Mouse (Mus musculus) lung, adult 18-20 months (tissue): Measurements from ENCODE around the gene Ccdc107.

Experiments used
- DNase-seq, 2 experiments: peaks; one replicate each; pipeline ENCODE4 v3.0.0; 2022; ENCODE audit warnings: mixed read lengths in 2 of 2

The Ccdc107 gene

DNA sequence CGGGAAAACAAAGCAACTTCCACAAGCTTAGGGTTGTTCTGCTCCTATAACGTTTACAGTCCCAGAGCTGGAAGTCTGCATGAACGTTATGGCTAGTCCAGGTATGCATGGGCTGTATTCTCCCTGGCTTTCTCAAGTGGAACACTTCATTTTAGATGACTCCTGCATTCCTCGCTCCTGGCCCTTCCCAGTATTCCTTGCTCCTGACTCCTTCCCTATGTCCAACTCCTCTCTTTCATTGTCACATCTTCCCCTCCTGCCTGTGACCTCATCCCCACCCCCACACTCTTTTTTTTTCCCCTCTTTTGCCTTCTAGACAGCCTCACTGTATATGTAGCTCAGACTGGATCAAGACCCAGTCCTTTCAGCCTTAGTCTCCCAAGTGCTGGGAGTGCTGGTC is 21.1 kb downstream of the Ccdc107 start:
- DNase-seq = no peak

DNA sequence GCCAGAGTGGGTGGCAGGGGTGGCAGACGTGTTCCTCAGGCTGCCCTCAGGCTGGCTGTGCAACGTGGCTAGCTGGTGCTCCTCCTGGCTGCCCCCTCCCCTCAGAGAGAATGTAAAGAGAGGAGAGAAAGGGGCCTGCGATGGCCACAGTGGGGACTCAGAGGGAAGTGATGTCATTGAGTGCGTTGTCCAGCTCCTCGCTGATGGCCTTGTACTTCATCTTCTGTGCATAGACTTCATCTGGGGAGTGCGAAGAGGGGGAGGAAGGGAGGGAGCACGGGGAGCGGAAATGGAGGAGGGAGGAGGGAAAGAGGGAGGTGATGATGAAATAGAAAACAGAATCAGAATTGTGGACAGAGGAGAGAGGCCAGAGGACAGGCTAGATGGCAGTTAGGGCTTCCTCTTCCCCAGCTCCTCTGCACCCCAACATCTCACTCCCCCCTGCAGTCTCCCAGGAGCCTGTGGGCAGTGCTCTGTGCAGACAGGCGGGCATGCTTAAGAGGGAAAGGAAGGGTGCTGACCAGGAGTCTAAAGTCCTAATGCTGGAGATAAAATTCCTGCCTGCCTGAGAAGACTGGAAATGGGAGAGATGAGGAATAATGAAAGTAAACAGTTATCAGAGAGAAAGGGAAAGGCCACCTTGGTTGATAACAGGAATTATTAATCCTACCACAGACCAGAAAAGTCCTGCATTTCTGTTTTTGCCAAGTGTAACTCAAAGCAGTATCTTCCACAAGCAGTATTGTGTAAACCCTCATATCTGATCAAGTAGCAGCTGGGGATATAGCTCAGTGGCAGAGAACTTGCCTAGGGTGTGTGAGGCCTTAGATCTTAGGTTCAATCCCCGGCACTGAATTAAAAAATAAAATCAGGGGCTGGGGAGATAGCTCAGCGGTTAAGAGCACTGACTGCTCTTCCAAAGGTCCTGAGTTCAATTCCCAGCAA is 23.3 kb downstream of the Ccdc107 start:
- no peak for DNase-seq

DNA sequence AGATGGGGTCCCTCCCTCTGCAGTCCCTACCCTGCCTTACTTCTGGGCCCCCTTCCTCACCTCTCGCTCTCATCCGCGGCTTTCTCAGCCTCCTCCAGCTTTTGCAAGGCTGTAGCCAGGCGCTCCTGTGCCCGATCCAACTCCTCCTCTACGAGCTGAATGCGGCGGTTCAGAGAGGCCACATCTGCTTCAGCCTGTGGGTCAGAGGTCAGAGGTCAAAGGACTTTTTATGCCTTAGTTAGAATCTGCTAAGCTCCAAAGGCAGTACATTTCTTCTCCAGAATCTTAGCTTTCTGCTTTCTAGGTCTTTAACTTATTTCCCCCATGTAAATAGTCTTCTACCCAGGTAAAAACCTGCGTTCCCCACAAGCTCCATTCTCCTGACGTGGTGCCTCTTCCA is 26.9 kb downstream of the Ccdc107 start:
- DNase-seq = no peak

DNA sequence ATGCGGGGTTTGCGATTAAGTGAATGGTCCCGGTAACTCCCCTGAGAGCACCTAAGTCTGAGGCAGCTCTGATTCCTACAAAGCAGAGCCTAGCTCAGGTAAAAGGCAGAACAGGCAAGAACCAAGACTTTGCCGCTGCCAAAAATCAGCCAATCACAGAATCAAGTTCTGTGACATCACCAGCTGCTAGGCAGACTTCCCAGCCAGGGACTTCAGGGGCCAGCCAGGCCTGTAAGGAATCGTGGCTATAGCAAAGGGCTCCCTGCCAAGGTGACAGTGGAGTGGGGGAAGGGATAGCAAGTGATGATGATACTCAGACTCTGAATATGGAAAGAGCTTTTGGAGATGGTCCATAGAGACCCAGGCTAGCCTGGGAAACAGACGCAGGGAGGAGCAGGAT is 27.3 kb downstream of the Ccdc107 start:
- DNase-seq = peak; percentile 87 to 91

DNA sequence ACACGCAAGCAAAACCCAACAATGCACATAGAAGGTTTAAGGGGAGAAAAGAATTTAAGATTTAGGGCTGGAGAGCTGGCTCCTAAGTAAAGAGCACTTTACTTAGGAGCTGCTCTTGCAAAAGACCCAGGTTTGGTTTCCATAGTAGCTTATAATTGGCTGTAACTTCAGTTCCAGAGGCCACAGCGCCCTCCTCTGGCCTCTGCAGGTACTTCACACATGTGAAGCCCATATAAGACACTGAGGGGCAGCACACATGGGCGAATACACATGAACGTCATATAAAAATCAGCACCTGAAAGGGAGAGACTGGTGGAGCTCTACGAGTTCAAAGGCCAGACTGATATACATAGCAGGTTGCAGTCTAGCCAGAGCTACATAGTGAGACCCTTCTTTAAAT is 35.2 kb downstream of the Ccdc107 start:
- no peak for DNase-seq

DNA sequence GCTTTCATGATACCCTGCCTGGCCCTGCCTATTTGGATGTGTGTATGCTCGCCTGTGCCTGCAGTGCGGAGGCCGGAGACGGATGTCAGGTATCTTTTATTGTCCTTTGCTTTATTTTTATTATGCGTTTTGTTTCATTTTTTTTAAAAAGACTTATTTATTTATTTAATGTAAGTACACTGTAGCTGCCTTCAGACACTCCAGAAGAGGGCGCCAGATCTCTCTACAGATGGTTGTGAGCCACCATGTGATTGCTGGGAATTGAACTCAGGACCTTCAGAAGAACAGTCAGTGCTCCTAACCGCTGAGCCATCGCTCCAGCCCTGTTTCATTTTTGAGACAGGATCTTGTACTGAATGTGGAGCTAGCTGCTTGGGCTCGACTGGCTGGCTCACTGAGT is 35.8 kb downstream of the Ccdc107 start:
- DNase-seq = no peak

DNA sequence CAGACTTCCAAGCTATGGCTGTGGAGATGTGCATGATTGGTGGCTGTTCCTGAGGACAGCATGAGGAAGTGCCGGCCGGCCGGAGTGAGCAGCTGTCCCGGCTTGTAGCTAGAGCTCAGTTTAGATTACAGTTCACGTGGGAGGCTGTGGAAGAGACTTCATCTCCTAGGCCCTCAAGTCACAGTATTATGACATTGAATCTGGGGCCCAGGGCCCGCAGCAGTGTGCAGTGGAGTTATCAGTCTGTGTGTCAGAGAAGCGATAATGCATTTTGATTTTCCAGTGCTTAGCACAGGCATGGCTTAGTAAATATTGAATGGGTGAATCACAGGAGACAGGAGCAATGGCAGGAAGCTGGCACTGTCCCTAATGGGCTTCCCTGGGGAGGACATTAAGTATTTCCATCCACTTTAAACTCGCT is 37.4 kb downstream of the Ccdc107 start:
- no peak for DNase-seq

DNA sequence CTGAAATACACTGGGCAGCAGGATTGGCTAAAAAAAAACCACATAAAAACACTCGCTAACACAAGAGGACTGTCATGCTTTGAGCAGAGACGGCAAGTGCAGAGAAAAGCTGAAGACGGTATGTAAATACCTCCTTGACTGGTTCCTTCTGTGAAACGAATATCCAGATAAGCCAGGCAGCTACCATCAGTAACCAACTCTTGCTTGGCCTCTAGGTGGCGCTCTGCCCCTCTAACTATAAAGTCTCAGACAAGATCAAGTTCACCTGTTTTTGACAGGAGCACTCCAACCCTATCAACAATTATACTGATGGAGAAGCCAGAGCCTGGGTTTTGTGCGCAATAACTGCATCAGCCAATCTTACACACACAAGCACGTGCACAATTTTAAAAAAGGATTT is 37.9 kb downstream of the Ccdc107 start:
- peak; percentile 76 to 78 for DNase-seq

DNA sequence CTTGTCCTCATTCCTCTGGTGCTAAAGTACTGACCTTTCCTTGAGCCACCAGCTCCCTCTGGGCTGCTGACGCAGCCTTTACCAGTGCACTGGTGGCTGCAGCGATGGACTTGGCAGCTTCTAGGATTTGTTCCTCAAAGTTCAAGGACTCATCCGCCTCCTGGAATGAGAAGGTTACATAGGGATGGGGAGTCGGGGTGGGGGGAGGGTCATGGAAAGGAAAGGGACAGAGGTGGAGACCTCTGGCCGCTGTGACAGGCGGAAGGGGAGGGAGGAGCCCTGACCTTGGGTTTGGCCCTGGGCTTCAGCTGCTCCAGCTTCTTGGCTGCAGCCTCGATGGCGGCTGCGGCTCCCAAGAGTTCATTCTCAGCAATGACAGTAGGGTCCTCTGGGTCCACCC is 40.6 kb downstream of the Ccdc107 start:
- no peak for DNase-seq

DNA sequence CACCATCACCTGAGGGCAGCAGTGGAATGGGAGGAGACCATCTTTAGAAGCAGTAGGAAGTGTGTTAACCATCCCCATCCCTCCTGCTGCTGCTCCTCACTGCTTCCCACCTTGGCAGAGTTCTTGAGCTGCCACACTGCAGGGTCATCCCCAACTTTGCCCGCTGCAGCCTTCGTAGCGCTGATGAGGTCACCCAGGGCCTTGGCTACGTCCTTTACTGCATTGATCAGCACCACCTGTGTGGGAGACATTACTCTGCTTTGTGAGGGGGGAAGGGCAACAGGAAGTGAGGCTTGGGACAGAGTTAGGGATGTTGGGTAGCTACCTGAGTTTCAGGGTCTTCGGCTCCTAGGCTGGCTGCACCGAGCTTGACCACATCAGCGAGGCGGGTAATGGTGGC is 42.9 kb downstream of the Ccdc107 start:
- DNase-seq = no peak

DNA sequence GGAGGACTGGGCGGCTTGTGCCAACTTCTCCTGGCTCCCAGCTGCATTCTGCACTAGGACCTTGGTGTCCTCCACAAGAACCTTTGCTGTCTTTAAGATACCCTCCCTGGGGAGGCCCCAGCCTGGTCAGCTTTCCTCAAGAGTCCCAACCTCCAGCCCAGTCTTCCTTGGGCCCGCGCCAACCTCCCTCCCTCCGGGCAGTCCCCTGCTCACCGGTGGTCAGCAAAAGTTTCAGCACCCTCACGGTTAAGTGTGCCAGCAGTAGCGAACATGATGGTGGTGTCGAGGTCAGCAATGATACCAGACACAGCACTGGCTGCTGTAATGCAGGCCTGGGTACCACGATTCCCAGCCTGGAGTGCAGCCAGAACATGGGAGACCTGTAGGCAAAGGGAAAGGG is 43.3 kb downstream of the Ccdc107 start:
- DNase-seq = no peak

DNA sequence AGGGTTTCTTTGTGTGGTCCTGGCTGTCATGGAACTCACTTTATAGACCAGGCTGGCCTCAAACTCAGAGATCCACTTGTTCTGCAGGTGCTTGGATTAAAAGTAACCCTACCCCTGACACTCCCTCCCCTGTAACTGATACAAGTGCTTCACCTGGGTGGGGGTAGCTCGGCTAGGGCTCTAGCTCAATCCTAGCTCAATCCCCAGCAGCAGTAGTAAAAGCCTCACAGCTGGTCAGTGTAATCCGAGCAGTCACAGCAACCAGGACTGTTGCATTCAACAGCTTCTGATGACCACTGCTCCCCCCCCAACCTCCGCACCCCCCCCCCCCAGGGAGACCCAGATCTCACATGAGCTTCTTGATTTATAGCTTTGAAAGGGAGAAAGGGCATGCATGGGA is 49.3 kb downstream of the Ccdc107 start:
- no peak for DNase-seq
